Mouse (Mus musculus): ENCODE results near the gene Med13.

The Med13 gene

GRCm38 (mm10) chr11:86356854-86357788 is at the start of gene Med13:
TSS of gene Med13 (minus strand) at chr11:86357602.
- DNase-seq = peak; percentile 23

DNA sequence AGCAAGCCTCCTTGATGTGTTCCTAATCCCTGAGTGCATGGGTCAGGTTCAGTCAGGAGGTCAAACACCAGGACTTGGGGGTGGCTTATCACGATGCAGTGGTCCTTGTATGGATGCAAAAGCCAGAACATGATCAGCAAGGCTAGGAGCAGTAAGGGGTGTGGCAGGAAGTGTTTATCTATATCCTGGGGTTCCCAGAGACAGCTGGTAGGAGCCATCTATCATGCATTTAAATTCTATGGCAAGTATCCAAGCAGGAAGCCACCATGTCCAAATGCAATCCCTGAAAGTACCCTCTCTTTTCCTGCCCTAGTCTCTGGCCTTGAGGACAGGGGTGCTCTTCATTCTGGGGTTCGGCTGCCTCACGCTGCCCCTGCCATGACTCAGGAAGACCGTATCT is 47.2 kb upstream of the Med13 start:
- DNase-seq = no peak

DNA sequence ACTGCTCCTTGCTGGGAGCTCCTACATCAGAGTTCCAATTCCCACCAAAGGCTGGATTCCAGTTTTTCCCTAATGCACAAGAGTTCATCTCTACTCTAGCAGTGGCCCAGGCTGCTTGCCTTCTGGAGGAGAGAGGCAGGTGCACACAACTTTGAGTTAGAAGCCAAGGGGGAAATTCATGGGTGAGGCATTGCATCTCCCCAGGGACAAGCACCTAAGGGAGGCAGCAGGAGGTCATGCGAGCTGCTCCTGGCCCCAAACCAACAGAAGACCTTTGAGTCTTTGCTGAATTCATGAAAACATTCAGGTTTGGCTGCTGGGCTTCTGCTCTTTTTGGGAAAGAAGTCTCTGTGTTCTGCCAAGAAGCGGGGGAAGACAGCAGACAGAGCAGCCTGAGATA is 46.4 kb upstream of the Med13 start:
- no peak for DNase-seq

DNA sequence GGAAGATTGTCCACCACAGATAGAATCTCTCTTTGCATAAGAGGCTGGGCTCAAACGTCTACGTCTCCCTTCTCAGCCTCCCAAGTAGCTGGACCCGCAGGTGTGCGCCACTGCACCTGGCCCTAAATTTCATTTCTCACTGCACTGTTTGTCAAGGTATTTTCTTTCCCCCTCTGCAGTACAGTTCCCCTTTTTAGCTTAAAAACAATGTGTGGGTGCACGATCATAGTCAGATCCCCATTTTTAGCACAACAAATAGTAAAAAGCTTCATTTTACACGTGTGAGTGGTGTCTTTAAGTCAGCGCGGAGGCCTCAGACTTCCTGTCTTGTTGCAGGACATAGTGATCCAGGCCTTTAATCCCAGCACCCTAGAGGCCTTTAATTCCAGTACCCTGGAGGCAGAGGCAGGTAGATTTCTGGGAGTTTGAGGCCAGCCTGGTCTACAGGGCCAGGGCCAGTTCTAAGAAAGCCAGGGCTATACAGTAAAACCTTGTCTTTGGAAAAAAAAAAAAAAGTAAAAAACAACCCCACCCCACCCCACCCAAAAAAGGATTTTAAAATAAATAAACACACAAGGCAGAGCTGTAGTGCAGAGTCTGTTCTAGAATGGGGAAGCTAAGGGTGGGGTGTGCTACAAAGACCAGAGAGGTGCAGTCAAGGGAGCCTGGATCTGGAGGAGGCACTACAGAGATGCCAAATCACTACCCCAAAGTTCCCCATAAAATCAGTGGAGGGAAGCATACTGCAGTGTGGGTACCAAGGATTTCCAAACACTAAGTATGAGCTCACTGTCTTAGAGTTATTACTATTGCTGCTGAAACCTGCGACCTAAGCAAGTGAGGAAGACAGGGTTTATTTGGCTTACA is 42.1 kb upstream of the Med13 start:
- no peak for DNase-seq

DNA sequence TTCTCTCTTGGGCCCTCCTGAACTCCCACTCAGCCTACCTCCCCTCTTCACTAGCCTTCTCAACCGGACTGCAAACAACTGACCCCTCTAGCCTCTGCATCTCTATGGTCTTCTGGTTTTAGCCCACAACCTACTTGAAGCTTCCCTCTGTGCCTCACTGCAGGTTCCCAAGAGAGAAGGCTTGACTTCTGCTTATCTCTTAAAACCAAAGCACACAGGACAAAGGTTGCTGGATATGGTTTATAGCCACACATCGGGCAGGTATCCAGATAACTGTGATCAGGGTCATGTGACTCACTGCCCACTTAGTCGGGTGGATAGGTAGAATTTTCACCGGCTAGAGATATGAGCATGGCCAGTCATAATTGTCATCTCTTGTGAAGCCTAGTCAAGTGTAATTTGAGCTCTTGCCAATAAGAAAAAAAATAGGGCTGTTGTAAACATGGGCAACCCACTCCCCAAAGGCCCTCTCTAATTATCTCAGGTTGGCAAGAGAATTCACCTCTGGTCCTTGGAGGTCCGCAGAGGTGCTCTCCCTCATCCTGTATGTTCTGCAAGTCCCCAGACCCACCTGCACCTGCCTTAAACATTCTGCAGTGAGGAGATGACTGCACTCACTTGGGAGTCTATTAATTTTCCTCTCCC is 39.7 kb upstream of the Med13 start:
- DNase-seq = no peak

DNA sequence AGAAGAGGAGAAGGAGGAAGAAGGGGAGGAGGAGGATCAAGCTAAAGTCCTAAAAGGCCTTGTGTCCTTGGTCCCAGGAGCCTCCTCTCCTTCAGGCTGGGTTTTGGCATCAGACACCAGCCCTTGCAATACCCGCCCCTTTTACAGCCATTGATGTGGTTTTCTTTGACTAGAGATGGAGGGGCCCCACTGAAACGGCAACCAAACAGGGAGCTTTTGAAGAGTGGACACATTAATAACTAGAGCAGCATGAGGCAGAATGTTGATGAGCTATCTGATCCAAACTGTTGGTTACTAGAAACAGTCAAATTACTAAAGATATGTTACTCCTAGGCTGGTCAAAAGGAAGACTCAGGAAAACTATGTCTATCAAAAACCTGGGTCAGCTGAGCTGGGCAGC is 39.1 kb upstream of the Med13 start:
- DNase-seq = no peak

GRCm38 (mm10) chr11:86395513-86396125 is 38.2 kb upstream of the Med13 start:
- DNase-seq = peak; percentile 29

- DNase-seq = no peak
Measured at GRCm38 (mm10) chr11:86395100-86395499, 37.7 kb upstream of the Med13 start.

DNA sequence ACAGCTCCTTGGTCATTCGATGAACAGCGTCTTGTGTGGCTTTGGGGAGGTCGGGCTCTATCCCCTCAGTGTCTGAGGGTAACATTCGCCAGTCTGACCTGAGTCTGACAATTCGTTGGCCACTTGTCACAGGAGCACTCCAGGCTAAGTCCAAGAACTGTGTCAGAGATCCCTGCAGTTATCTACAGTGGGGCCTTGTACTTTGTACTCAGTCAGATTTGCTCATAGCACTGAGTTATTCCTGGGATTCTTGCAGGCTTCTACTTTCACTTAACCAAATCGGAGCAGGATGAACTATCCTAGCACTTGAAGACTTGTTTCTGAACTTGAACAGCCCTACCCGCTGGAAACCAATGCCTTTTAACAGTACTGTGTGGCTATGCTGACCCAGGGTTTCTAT is 34.3 kb upstream of the Med13 start:
- no peak for DNase-seq

DNA sequence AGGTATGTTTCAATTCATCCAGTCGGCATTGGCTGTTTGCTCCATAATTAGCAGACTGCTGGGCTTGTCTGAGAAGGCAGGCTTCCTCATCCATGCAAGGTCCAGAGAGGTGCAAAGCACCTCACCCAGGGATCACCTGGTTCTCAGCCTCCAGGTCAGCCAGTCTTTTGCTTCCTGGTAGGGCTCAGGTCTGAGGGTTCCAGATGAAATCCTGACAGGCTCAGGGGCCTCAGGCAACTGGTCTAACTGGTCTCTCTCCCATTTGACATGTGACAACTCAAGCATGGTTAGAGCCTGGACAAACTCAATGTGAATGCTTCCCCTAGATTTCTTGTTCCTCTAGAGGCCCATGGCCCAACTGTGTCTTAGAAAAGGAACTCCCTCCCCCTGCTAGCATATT is 32.9 kb upstream of the Med13 start:
- DNase-seq = no peak

GRCm38 (mm10) chr11:86389506-86389905 is 32.1 kb upstream of the Med13 start:
- DNase-seq = no peak

GRCm38 (mm10) chr11:86388821-86389480 is 31.5 kb upstream of the Med13 start:
- no peak for DNase-seq

GRCm38 (mm10) chr11:86387121-86387893 is 29.9 kb upstream of the Med13 start:
- no peak for DNase-seq

GRCm38 (mm10) chr11:86386576-86386975 is 29.2 kb upstream of the Med13 start:
- DNase-seq = no peak

GRCm38 (mm10) chr11:86385710-86386282 is 28.4 kb upstream of the Med13 start:
- DNase-seq = no peak

- DNase-seq = no peak
Measured at GRCm38 (mm10) chr11:86384141-86384540, 26.7 kb upstream of the Med13 start.

- DNase-seq = no peak
Measured at GRCm38 (mm10) chr11:86382520-86383157, 25.2 kb upstream of the Med13 start.

DNA sequence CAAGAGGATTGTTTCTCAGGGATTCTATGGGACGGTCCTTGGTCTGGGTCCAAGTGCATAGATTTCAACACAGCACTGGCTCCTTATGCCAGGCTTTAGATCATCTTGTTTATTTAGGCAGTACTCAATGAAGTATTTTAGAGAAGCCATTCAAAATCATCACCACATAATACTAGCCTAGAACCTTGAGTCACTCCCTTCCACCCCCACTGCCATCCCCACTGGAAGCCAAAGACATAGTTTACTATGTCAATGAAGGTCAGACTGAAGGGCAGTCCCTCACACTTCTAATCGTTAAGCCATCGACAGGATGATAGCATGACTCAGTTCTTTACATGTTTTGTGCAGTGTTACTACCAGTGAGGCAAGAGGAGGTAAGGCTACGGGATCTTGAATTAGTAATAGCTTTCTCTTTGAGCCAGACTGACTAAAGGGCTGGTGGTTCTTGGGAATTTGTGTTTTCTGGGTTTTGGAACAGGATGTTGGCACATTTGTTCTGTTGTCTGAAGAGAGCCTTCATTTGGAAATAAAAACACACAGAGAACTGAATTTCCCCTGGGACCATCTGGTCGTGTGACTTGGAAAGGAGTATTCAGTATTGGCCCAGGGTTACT is 24.2 kb upstream of the Med13 start:
- DNase-seq = no peak

DNA sequence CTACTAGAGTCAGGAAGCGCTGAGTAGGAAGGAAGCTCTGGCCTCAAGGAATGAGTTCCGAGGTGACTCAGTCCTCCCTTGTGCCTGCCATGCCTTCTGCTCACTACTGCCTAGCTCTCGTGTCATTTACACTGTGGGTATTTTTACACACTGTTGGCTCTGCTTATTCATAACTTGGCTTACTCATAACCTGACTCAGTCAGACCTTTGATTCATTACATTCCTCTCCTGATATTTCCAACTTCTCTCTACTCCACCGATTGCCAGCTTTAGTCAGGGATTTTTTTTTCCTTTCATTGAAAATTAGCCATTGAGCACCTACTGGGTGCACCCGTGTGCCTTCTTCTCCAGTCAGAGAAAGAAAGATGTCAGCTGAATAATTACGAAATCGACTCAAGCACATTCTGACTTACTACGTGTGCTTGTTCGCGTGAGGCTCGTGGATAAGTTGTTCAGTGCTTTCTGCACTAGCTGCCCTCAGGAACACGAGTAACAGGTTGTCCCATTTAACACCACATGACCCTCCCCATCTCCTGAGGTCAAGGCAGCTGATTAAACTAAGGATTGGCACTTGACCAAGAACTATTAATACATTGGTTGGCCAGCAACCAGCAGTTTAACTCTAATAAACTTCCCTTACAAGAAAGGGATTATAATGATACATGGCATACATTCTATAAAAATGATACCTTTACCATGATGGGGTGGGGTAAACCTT is 23.3 kb upstream of the Med13 start:
- DNase-seq = no peak
